Mouse (Mus musculus) kidney, postnatal 36 days (tissue): ENCODE measurements around the gene Pced1b.

Experiments used
- DNase-seq, 2 experiments: peaks; one replicate each; pipeline ENCODE4 v3.0.0; 2021 to 2022; ENCODE audit warnings: mixed read lengths in 2 of 2

Gene Pced1b

GRCm38 (mm10) chr15:97406105-97406504 is 159.2 kb downstream of the Pced1b start:
- DNase-seq: no peak

GRCm38 (mm10) chr15:97407496-97408454 is 160.9 kb downstream of the Pced1b start:
- DNase-seq: no peak

GRCm38 (mm10) chr15:97411136-97411535 is 164.2 kb downstream of the Pced1b start:
- no peak for DNase-seq

- no peak for DNase-seq
These were observed 164.8 kb downstream of the Pced1b start for GRCm38 (mm10) chr15:97411671-97412070.

- DNase-seq: no peak
These were observed 165.4 kb downstream of the Pced1b start for GRCm38 (mm10) chr15:97412308-97412707.

GRCm38 (mm10) chr15:97412861-97413260 is 166.0 kb downstream of the Pced1b start:
- DNase-seq: no peak

- no peak for DNase-seq
These were observed 168.0 kb downstream of the Pced1b start for GRCm38 (mm10) chr15:97414718-97415413.

- peak; percentile 24 to 32 for DNase-seq
These were observed 168.6 kb downstream of the Pced1b start for GRCm38 (mm10) chr15:97415426-97415946.

GRCm38 (mm10) chr15:97420292-97420691 is 173.4 kb downstream of the Pced1b start:
- no peak for DNase-seq

GRCm38 (mm10) chr15:97421533-97421932 is 174.6 kb downstream of the Pced1b start:
- DNase-seq: peak; percentile 44 to 55

- DNase-seq: no peak
These were observed 175.5 kb downstream of the Pced1b start for GRCm38 (mm10) chr15:97422212-97422944.

GRCm38 (mm10) chr15:97424375-97424774 is 177.5 kb downstream of the Pced1b start:
- DNase-seq: no peak

GRCm38 (mm10) chr15:97424961-97425360 is 178.1 kb downstream of the Pced1b start:
- no peak for DNase-seq

- DNase-seq: peak in 1 of 2 experiments; percentile 25
These were observed 182.4 kb downstream of the Pced1b start for GRCm38 (mm10) chr15:97429201-97429900.

GRCm38 (mm10) chr15:97431533-97431932 is 184.6 kb downstream of the Pced1b start:
- peak in 1 of 2 experiments; percentile 12 for DNase-seq

- DNase-seq: no peak
These were observed 185.3 kb downstream of the Pced1b start for GRCm38 (mm10) chr15:97432221-97432620.
